Mouse (Mus musculus) naive thymus-derived CD4-positive, alpha-beta T cell, adult 2 months (primary cell): ENCODE data around the gene Phkg1.
"Not testable (repeated sequence)": the region's sequence is repeated elsewhere in the genome, so short reads cannot be mapped to it uniquely, and the experiment has no call there.

Source experiments
- DNase-seq: peaks from one replicate; pipeline ENCODE4 v3.0.0-alpha.2; 2011; ENCODE audit warnings: low read depth

Gene Phkg1

GRCm38 (mm10) chr5:129898449-129898848, at the start of gene Phkg1:
Phkg1 (minus strand) TSS chr5:129898549.
- DNase-seq, result no peak

DNA sequence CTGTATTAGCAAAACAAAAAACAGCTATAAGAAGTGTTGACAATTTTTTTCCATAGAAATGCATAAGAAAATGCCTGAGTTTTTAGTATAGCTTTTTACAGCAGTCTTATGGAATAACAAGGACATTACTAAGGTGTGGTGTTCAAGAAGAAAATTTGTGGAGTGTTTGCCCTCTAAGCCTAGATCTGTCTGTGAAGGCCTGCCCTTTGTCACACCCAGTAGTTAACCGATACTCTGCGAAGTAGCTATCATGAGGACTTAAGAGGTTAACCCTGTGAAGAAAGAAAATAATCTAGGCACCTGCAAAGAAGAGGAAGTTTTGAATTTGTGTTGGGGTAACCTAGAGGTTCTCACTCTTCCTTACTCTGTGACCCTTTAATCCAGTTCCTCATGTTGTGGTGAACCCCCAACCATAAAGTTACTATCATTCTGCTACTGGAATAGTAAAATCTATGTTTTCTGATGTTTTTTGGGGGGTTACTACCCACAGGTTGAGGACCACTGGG, 49.2 kb upstream of the Phkg1 start:
- DNase-seq, result no peak

- DNase-seq, result peak; percentile 8
These were observed 45.1 kb upstream of the Phkg1 start for GRCm38 (mm10) chr5:129943402-129943801.

DNA sequence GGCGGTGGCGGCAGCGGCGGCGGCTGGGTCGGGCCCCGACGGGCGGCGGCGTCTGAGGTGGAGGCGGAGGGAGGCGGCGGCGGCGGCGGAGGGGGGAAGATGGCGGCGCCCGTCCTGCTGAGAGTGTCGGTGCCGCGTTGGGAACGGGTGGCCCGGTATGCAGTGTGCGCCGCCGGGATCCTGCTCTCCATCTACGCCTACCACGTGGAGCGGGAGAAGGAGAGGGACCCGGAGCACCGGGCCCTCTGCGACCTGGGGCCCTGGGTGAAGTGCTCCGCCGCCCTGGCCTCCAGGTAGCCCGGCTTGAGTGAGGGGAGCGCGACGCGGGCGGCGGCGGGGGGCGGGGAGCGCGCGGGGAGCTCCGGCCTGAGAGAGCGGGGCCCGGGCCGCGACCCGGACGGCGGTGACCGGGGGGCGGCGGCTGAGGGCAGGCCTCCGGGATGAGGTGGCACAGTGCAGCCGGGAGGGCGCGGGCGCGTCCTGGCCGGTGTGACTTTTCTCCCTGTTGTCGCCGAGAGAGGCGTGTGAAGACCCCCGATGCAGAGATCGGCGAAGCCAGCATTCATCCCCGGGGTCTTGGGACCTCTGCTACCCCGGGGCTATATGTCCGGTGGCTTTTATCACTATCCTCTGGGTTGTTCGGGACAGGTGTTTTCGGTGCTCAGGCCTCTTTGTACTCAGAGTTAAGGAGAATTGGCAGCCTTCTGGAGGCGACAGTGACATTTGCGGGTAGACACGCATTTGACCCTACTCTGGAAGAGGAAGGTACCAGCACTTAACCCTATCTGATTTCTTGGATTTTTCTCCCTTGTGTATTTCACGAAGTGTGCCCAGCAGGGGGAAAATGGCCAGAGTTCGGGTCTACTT, 44.0 kb upstream of the Phkg1 start:
- DNase-seq, result peak; percentile 46

DNA sequence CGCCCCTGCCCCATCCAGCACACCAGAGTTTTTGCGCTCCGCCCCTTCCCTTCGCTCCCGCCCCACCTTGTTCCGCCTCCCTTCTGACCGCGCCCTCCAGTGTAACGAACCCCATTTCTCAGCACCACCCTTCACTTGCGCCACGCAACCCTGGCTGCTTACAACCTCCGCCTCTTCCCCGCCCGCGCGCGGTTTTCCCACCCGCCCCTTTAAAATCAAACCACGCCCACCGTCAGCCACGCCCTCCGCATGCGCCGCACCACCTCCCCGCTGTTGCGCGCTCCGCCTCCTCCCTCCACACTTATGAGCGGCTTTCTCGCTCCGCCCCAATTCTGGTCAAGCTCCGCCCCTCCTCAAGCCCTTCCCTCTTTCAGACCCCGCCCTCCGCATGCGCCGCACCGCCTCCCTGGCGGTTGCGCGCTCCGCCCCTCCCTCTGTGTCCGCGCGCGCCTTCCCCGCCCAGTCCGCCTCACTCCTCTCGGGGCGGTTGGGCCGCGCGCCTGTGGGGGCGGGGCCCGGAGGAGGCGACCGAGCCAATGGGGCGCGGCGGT, 43.2 kb upstream of the Phkg1 start, which contains the start of gene Vkorc1l1:
TSS of gene Vkorc1l1 (plus strand) at position 476 of the 551 bp plus-strand sequence.
- DNase-seq, result peak; percentile 100

DNA sequence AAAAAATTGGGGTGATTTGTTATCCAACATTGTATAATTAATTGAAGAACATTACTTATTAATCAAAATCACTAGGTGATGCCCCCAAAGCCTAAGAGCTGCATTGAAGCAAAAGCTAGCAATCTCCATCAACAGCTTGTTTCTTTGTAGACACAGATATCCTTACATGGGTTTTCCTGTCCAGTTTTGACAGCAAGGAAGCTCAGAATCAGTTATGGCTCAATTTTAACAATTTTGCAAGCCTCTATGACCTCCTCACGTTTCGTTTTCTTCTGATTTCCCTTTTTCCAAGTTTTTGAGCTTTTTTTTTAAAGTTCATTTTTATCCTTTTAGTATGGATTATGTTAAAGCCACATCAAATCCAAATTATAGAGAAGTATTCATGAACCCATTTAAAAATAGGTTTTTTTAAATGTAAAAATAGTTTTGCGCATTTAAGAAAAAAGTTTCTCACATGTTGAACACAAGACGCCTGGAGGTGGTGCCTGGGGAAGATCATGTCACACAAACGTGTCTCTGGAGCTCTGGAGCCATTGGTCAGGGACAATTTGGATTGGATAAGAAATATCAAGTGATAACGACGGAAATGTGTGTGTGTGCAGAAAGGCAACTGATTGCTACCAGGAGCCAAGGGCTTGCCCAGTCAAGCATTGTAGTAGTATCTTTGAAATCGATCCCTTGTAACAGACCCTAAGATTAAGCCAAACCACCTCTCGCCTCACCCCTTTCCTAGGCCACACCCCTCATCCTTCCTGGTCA, 42.6 kb upstream of the Phkg1 start:
- DNase-seq, result peak; percentile 25

GRCm38 (mm10) chr5:129940281-129940680, 41.9 kb upstream of the Phkg1 start:
- DNase-seq, result no peak

DNA sequence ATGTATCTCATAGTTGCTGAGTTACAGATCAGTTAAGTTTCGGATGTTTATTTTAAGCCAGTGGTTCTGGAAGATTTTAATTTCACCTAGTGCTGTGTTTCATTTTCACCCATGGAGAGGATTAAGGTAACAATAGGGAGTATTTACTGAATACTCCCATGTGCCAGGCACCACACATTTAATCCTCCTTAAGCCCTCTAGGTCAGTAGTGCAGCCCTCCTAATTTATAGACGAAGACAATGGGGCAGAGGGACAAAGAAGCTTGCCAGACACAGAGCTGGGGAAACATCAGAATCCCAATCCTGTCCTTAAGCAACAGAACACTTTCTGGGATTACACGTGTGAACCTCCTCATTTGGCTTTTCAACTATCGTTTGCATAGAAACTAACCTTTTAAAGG, 38.6 kb upstream of the Phkg1 start:
- no peak for DNase-seq

DNA sequence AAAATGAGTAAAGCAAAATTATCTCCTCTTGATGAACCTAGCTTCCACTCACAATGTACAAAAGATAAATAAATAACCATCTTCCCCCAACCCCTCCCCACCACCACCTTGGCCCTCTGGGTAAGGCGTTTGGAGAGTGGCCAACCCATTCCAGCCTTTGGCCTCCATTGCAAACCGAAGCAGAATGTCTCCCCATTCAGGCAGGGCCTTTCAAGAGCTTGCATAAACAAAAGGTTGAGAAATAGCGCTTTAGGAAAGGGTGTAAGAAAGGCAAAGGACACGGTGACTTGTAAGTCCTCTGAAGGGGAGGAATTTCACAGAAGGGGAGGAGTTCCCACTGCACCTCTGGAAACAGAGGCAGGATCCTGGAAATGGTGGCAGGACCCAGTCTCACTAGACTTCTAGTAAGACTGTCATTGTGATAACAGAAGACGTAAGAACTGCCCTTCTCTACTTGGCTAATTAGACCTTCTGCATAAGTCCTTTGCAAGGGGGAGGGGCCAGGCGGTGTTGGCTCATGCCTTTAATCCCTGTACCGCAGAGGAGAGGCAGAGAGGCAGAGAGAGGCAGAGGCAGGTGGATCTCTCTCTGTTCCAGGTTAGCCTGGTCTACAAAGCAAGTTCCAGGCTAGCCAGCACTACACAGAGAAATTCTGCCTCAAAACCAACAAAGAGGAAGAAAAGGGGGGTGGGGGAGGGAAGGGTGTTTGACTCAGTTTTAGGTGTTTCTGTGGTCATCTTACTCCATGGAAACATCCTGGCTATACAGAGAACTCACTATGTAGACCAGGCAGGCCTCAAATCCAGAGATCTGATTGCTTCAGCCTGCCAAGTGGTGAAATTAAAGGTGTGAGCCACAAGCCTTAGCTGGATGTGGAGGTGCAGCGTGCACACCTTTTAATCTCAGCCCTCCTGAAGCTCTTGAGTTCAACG, 31.8 kb upstream of the Phkg1 start:
- DNase-seq, result no peak

DNA sequence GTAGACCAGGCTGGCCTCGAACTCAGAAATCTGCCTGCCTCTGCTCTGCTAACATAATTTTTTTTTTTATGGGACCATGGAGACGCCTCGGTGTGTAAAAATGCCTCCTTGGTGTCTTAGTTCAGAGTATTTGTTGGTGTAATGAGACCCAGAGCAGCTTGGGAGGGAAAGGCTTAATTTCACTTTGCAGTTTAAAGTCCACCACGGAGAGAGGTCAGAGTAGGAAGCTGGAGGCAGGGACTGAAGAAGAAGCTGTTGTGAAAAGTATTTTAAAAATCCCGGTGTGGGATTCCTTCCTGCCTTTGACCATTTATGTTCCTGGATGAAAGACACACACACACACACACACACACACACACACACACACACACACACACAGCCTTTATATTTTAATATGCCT, 27.6 kb upstream of the Phkg1 start:
- no peak for DNase-seq

- no peak for DNase-seq
These were observed 26.6 kb upstream of the Phkg1 start for GRCm38 (mm10) chr5:129924820-129925452.

GRCm38 (mm10) chr5:129921972-129922371, 23.6 kb upstream of the Phkg1 start:
- no peak for DNase-seq

GRCm38 (mm10) chr5:129919320-129919719, 21.0 kb upstream of the Phkg1 start:
- no peak for DNase-seq

GRCm38 (mm10) chr5:129918752-129919151, 20.4 kb upstream of the Phkg1 start:
- no peak for DNase-seq

GRCm38 (mm10) chr5:129918065-129918651, 19.8 kb upstream of the Phkg1 start:
- DNase-seq, result no peak

DNA sequence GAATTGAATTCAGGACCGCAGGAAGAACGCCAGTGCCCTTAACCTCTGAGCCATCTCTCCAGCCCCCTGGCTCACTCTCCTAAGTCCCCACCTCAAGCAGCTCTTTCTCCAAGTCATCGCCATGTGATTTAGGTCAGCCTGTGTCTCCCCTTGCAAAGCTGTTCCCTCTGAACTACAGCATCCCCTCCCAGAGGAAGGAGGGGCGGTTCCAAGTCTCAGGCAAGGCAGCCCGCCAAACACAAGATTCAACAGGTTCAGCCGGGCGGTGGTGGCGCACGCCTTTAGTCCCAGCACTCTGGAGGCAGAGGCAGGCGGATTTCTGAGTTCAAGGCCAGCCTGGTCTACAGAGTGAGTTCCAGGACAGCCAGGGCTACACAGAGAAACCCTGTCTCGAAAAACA, 17.1 kb upstream of the Phkg1 start:
- DNase-seq, result not testable (repeated sequence)

DNA sequence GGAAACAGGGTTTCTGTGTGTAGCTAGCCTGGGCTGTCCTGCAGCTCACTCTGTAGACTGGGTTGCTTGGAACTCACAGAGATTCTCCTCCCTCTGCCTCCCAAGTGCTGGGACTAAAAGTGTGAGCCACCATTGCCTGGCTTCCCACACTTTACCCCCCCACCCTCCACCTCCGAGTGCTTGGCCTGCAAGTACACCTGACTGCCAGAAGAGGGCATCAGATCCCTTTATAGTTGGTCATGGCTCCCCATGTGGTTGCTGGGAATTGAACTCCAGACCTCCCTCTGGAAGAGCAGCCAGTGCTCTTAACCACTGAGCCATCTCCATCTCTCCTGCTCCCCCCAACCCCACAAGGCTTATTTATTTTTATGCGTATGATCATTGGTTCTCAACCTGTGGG, 15.7 kb upstream of the Phkg1 start:
- peak; percentile 80 for DNase-seq

- DNase-seq, result no peak
These were observed 11.2 kb upstream of the Phkg1 start for GRCm38 (mm10) chr5:129909591-129909990.

- DNase-seq, result no peak
These were observed 10.8 kb upstream of the Phkg1 start for GRCm38 (mm10) chr5:129909147-129909546.

DNA sequence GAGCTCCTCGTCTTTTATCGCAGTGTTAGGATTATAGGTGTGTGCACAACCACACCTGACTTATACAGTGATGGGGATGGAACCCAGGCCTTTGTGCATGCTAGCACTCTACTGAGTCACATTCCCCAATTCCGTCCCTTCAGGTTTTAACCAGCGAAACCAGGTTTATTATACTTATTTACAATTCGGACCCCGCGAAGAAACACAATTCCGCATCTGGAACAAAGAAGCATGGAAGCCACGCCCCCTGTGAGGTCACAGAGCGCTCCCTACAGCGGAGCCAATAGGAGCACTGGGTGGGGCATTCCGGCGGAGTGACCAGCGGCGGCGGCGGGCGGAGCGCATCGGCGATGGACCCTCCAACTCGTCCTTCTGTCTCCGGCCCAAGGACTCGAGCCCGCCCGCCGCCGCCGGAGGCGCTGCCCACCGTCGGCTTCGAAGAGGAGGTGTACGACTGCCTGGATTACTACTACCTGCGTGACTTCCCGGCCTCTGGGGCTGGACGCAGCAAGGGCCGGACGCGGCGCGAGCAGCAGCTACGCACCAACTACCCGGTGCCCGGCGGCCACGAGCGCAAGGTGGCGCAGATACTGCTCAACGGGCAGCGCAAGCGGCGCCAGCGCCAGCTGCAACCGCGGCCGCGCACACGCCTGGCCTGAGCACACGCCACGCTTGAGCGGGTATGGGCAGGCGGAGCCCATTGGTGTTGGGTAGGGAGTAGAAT, 10.1 kb upstream of the Phkg1 start, which contains the start of gene Nupr1l:
TSS of gene Nupr1l (plus strand) at position 299 of the 724 bp plus-strand sequence.
- DNase-seq, result peak; percentile 65
